8 mouse cellular contexts compared by ENCODE assay signal in the genomic region with DNA sequence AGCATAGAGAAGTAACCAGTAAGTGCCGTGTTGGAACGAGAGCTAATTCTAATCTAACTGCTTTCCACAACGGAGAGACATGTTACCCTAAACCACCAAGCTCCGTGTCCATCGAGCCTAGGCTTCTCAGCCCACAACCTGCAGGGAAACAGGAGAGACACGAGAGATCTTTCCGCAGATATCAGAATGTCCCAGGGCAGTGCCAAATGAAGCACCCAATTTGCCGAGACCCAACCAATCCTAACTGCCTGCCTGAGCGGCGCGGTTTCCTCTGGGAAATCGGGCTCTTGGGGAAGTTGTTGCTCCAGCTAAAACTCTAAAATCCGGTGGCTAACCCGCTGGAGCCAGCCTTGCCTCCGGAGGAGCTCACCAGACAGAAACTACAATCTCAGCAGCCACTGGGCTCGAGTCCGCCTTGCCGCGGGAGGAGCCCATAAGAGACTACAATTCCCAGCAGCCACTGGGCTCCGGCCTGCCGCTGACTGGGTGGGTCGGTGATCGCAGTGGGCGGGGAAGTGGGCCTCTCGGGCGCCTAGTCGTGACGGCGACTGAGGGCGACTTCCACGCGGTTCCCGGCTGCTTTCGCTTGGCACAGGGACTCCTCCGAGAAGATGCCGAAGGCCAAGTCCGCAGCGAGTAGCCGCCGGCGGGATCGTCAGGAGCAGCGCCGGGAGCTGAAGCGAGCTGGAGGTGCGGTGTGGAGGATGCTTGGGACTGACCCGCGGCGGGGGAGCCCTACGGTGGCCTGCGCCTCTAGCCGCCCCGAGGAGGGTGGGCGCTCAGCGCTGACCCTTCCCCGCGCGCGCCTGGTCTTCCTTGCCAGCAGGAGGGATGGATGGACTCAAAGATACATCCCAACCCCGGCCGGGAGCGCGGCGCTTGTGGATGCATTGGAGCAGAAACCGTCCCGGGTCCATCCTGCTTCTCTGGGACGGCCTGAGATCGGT. TPM values are rescaled to one million over a fixed set of nuclear protein-coding genes. Genes with fewer than 3 reads are reported as not detected.
DNase-seq lines count a peak whose midpoint lies in the region; ATAC-seq lines count a peak whose summit lies in the region.

A gene (plus strand): TSS at position 534 of the 947 bp plus-strand sequence.

- H3K36me3 ChIP-seq in intestine, embryonic 14.5 days (ENCODE audit: control insufficient read depth, insufficient read depth, low read length), result peaks cover 31% of the 10 kb centered on the region

- H3K4me3 ChIP-seq in intestine, embryonic 14.5 days (ENCODE audit: low read depth, low read length), result peak within 1 kb of the TSS; percentile 93

- intact Hi-C loops in left cerebral cortex, postnatal 14 days (cut with DNase I), result loop anchor here (5.0 to 10.0 kb wide), 2 partner anchors 155 to 1208 kb away; a partner anchor contains a TSS

- H3K9me3 ChIP-seq in intestine, embryonic 14.5 days (ENCODE audit: control insufficient read depth, low read length), result no peaks in the 10 kb centered on the region

- peak; percentile 98 for ATAC-seq in intestine, embryonic 14.5 days (replicated peaks; ENCODE audit: low FRiP score, low TSS enrichment, low read depth)

- no peaks in the 10 kb centered on the region for H3K27me3 ChIP-seq in intestine, embryonic 14.5 days (replicated peaks; ENCODE audit: control insufficient read depth, insufficient read depth, low read length)

- peak within 1 kb of the TSS; percentile 89 for H3K27ac ChIP-seq in intestine, embryonic 14.5 days (ENCODE audit: low read depth)

- peak; percentile 88 to 92 for DNase-seq in adrenal gland, adult 18-20 months (ENCODE audit: low spot score in 2 of 2)
- DNase-seq in embryo, embryonic 11 days, result peak; percentile 95
- peak; percentile 95 for DNase-seq in gastrocnemius, postnatal 25 days
- DNase-seq in intestine, embryonic 14.5 days (ENCODE audit: low spot score), result peak; percentile 93
- peak; percentile 96 to 97 for DNase-seq in left cerebral cortex, postnatal 14 days (ENCODE audit: low spot score in 2 of 2)
- DNase-seq in mesoderm, embryonic 11.5 days (ENCODE audit: low read depth, low spot score), result peak; percentile 94
- peak; percentile 96 to 97 for DNase-seq in right cerebral cortex, postnatal 36 days (ENCODE audit: low spot score in 2 of 2)
- peak; percentile 95 for DNase-seq in yolk sac, embryonic 10.5 days (ENCODE audit: low spot score)

- peak within 1 kb of the TSS; percentile 81 for H3K4me2 ChIP-seq in intestine, embryonic 14.5 days (ENCODE audit: low read length)

- under 1% methylated on average over 68 of the region's 68 CpGs for WGBS in intestine, embryonic 14.5 days

- H3K4me1 ChIP-seq in intestine, embryonic 14.5 days (replicated peaks; ENCODE audit: control insufficient read depth, insufficient read depth, low read length), result peaks cover 10% of the 10 kb centered on the region

- peak within 1 kb of the TSS; percentile 90 for H3K9ac ChIP-seq in intestine, embryonic 14.5 days (ENCODE audit: low read length)

RNA-seq across cellular contexts. Expression of the gene that starts here (rescaled TPM):
- 10 to 100 TPM; 10.7 to 17.2 TPM for total RNA-seq in adrenal gland, adult 18-20 months (2021)
- total RNA-seq in gastrocnemius, postnatal 25 days (2021), result 1 to 10 TPM; 4.3 to 6.6 TPM
- polyA plus RNA-seq in intestine, embryonic 14.5 days (2014; fragmentation: Nextera tagmentation; extraction: Ambion mirVana), result 49.3 and 49.6 TPM in 2 replicates
- total RNA-seq in left cerebral cortex, postnatal 14 days (2021), result 10 to 100 TPM; 17.8 to 19.0 TPM

Comparison
In these comparisons a context has a peak if more than half of its experiments do, and no peak if none do; other contexts are left out.
1. Peak in every context shown above with its lines: DNase-seq, ATAC-seq, H3K4me3 ChIP-seq and H3K27ac ChIP-seq.